Mouse (Mus musculus) cerebellum, adult 18-20 months (tissue): ENCODE results near the gene Mlkl.
A peak's percentile ranks its signal among the peaks of the same experiment; 100 is the strongest.
"Not testable (repeated sequence)": the region's sequence is repeated elsewhere in the genome, so short reads cannot be mapped to it uniquely, and the experiment has no call there.

Experiments
- DNase-seq, 2 experiments: peaks; one replicate each; pipeline ENCODE4 v3.0.0; 2021

Gene Mlkl

DNA sequence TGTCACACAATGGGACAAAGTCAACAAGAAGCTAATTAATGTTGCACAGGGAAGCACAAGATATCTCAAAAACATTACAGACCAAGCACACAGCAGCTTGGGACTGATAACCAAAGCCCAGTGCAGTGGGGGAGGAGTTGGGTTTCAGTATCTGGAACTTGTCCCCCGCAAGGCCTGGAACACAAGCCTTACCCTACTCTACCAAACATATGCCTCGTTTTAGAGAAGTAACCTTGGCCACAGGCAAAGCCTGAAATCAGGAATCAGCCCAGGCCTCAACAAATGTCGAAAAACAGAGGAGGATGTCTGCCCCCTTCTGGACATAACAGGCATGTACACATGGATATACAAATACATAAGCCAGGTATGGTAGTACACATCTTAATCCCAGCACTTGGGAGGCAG lies 25.2 kb downstream of the Mlkl start:
- no peak for DNase-seq

DNA sequence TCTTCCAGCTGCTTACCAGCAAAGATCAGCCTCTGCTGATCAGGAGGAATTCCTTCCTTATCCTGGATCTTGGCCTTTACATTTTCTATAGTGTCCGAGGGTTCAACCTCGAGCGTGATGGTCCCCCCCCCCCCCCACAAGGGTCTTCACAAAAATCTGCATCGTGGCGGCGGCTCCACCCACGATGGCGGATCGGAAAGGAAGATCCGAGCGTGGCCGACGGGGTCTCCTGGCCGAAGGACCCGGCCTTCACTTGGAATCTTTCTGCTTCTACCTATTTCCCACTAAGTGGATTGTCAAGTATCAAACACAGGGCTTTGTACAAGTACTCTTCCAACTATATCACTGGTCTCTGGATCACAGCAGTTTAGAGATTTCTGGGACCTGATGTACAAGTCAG lies 28.0 kb downstream of the Mlkl start:
- DNase-seq, result not testable (repeated sequence)

DNA sequence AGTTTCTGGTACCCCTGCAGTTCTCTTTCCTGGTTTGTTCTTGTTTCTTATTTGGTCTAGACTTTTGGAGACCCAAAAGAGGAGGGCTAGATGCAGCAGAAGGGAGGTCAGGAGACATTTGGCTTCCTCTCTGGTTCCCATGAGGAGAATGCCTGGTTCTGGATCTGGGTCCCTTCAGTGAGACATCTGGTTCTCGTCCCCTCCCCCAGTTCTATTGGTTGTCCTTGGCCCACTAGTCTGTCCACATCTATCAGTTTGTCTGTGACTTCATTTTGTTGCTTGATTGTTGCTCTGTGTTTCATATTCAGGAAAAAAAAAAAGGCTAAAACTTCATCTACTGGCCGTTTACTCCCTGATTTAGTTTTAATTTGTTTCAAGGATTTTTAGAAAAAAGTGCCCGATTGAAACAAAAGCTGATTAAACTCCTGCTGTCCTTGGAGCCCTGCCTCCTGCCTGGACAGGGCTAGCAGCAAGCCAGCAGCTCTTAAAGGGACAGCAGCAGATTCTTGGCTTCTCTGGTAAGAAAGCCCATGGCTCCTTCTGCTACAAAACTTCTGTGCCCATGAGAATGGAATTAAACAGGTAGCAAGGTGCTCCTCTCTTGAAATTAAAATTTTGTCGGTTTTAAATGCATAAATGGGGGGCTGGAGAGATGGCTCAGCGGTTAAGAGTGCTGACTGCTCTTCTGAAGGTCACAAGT lies 32.8 kb downstream of the Mlkl start:
- DNase-seq, result peak; percentile 12 to 17

DNA sequence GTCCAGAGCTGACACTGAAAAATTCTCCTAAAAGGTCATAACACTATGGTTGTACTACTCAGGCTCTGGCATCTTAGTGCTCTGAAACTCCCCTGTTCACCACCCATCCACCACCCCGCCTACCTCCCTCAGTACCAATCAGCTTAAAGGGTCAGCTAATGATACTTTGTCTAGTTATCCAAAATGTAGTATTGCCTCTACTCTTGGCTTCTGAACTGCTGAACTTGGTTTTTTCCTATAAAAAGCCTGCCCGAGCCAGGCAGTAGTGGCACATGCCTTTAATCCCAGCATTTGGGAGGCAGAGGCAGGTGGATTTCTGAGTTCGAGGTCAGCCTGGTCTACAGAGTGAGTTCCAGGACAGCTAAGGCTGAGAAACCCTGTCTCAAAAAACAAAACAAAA lies 33.6 kb downstream of the Mlkl start:
- DNase-seq, result no peak

DNA sequence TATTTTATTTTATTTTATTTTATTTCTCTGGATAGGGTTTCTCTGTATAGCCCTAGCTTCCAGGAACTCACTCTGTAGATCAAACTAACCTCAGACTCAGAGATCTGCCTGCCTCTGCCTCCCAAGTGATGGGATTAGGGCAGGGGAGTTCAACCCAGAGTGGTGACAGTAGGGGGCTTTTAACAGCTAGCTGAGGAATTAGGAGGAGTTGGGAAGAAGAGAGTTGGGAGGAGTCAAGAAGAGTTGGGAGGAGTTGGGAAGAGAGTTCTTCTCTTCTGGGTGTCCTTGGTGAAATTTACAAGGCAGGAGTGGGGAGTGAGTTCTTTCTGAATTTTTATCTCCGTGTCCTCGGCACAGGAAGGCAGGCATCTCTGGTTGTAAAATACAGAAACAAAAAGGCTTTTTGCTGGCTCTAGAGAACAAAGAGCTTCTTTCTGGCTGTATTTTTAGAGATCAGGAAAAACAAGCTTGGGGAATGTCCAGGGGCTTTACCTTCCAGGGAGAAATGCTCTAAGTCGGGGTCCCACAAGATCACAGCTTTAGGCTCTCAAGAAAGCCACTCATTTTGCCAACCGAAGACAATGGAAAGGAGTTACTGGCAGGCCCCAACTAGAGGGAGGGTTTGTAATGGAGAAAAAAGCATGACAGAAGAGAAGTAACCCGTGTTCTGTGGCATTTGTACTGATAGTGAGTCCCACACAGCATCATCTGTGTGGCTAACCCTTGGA lies 34.7 kb downstream of the Mlkl start:
- not testable (repeated sequence) for DNase-seq

DNA sequence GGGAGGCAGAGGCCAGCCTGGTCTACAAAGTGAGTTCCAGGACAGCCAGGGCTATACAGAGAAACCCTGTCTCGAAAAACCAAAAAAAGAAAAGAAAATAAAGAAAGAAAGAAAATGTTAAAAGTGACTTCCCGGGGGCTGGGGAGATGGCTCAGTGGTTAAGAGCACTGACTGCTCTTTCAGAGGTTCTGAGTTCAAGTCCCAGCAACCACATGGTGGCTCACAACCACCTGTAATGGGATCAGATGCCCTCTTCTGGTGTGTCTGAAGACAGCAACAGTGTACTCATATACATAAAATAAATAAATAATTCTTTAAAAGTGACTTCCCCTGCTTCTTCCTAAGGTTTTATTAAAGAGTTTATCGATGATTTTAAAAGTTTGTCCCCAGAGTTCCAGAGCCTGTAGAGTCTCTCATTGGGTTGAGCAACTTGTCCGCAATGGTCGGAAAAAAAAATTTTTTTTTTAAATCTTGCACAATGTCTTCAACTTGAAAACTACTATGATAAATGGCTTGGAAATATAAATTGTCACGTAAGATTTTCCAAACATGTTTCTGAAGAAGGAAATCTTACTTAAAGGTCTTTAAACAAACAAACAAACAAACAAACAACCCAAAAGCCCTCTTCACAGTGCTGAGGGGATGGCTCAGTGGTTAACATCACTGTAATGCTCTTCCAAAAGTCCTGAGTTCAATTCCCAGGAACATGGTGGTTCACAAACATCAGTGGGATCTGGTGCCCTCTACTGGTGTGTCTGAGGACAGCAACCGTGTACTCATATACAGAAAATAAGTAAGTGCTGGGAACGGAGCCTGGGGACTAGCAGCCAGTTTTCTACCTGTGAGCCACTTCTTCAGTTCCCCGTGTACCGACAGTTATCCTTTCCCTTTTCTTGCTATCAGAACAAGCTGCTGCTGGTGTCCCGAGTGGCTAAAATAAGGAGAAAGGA lies 37.1 kb downstream of the Mlkl start:
- DNase-seq, result peak; percentile 15 to 23

DNA sequence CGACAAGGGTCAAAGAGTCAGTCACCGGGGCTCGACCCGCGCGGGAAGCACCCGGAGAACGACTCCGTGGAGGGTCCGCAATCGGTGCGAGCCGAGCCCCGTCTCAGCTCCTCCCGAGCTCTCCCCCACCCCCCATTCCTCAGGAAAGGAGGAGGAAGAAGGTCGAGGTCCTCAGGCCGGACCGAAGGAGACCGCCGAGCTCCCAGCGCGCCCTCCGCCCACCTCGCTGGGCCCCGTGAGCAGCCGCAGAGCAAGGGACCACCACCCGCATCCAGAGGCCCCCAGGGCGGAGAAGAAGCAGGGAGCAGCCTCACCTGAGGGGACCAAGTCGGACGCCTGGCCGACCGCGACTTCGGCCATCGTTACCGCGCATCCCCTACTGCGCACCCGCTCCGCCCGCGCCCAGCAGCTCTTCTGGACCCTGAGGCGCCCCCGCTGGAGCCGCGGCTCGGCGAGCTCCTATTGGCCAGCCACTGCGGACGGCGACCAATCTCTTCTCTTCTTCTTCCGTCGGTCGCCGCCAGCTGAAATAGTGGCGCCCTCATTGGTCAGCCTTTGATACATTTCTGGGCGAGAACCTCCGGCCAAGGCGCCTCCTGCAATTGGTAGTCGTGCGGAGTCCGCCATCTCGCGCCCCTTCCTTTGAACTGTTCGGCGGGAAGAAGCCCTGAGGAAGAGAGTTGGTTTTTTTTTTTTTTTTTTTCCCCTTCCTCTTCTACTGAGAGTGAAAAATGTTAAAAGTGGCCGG lies 38.0 kb downstream of the Mlkl start, which contains the start of gene Rfwd3:
Gene Rfwd3 (minus strand): TSS at position 402 of the 748 bp plus-strand sequence.
- peak; percentile 95 to 97 for DNase-seq

DNA sequence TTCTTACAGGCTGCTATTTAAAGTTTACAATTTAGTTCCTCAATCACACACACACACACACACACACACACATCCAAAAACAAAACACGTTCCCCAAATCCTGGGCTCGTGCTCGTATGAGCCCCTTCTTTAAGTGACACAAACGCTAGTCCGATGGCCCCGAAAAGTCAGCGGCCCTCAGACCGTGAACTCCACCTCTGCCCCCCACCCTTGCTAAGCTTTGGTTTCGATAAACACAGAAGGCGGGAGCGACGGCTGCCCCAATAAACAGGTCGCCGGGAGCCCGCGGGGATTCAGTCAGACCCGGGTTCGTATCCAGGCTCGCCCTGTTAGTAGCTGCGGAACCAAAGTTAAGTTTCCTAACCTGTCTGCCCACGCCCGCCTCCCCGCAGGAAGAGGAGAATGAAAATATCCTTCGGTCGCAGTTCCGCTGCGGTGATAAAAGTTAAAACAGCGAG lies 38.6 kb downstream of the Mlkl start:
- peak; percentile 51 to 63 for DNase-seq

DNA sequence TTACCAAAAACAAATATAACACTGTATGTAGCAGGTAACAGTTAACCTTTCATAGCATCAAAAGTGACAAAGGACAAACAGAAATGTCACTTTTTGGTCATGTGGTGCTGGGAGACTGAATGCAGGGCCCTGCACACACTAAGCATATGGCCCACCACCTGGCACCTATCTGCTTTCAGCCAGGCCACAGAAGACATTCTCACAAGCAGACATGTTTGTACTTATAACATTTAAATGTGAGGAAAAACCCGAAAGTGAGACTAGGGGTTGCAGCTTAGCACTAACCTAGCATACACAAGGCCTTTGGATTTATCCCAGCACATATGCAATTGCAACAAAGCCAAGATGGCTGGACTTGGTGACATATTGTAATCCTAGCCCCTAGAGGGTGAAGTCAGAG lies 40.0 kb downstream of the Mlkl start:
- peak; percentile 35 to 39 for DNase-seq

DNA sequence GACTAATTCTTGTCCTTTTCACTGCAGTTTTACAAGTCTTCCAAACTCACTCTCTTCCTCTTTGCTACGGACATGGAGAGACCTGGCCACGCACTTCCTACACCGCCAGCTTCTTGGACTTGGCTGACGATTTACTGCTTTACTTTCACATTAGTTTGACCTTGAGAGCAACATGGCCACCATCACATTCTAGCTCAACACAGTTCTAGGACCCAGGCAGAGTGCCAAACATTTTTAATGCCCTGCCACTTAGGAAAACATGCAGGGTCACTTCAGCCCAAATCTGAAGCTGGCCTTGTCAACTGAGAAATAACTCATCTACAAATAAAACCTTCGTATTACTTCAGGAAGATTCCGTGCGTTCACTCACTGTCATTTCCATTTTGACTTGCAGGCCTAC lies 46.2 kb downstream of the Mlkl start:
- DNase-seq, result no peak

DNA sequence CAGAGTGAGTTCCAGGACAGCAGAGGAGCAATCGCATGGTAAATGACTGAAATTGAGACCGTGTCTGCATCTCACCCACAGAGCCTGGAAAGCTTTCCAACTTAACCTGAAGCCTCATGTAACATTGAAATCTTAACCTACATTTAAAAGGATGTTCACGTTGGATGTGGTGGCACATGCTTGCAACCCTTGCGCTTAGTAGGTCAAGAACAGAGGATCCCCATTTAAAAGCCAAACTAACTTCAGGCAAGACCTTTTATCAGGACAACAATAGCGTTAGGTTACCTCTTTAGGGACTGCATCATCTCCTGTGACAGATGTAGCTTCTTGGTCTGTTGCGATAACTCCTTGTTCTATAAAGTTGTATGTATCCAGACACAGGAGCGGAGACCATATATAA lies 47.4 kb downstream of the Mlkl start:
- no peak for DNase-seq

DNA sequence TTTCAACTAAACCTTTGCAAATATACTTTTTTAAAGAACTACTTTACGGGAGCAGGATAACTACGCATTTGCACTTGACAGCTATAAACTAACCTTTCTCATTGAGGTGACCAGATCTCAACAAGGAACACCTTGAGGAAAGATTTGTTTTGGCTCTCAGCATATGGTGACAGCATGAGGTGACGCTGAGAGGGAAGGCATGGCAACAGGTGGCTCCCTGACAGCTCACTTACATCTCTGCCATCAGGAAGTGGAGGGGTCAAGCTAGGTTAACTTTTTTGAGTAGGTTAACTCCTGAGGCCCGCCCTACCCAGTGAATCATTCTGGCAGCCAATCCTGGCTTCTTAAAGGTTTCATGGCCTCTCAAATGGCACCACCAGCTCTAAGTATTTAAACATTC lies 52.4 kb downstream of the Mlkl start:
- DNase-seq, result no peak

DNA sequence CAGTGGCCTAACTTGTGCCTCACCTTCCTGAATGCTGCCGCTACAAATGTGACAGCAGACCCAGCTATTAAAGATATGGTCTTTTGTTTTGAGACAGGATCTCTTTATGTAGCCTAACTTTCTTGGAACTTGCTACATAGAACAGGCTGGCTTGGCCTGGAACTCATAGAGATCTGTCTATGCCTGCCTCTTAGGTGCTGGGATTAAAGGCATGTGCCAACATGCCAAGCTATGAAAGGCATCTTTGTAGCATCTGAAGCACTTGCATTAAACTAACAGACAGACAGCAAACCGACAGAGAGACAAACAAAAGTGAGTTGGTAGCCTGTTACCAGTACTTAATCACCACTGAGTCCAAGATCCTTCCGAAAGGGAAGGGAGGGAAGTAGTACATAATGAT lies 55.9 kb downstream of the Mlkl start:
- DNase-seq, result no peak

DNA sequence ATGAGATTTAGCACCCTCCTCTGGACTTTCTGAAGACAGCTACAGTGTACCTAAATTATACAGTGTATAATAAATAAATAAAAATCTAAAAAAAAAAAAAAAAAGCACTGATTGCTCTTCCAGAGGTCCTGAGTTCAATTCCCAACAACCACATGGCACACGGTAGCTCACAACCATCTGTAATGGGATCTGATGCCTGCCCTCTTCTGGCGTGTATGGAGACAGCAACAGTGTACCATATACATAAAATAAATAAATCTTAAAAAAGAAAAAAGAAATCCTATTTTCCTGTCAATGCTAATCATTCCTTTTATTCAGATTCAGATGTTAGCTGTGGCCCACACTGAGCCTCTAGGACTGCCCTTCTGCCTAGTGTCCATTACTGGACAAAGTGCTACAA lies 69.7 kb downstream of the Mlkl start:
- no peak for DNase-seq

DNA sequence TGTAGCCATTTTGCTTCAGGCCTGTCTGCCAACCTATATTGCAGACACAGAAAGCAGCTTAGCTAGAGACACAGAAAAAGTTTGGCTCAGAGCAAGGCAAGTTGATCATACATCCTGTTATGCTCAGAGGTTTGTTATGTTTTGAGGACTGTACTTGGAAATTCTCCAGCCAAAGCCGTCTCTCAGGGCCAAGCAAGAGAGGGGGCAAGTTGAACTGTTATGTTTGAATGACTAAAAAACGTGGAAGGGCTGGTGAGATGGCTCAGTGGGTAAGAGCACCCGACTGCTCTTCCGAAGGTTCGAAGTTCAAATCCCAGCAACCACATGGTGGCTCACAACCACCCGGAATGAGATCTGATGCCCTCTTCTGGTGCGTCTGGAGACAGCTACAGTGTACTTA lies 71.8 kb downstream of the Mlkl start:
- DNase-seq, result not testable (repeated sequence)

DNA sequence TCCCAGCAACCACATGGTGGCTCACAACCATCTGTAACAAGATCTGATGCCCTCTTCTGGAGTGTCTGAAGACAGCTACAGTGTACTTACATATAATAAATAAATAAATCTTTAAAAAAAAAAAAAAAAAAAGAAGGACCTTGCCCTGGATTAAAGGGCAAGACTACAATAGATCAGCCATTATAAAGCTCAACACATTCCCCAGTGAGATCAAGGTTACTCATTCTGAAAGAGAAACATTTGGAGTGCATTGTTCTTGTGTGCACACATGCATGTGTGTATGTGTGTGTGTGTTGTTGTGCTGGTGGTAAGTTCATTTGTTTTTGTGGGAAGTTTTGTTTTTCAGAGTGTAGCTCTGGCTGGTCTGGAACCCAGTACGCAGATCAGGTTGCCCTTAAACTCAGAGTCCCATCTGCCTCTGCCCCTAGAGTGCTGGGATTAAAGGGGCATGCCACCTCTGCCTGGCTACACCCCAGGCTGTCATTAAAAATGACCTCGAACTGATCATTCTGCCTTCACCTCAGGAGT lies 73.2 kb downstream of the Mlkl start:
- DNase-seq, result no peak

DNA sequence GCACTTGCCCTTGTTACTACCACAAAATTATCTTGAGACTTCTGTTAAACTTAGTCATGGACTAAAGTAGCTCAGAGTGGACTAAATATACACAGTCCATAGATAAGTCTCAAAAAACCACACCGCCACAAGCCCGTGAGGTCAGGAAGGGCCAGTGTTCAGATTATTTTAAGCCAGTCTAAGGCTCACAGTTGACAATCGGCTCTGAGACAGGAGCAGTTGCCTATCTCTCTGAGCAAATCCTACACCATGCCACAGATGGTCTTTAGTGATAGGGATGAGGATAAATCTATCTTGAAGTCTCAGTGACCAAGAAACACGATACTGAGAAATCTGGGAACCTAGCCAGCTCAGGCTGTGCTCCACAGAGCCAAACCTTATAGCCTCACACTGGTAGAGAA lies 76.0 kb downstream of the Mlkl start:
- DNase-seq, result no peak
